Mouse (Mus musculus): ENCODE measurements around the gene Slc38a1.
"Not testable (repeated sequence)": the region's sequence is repeated elsewhere in the genome, so short reads cannot be mapped to it uniquely, and the experiment has no call there.

Gene Slc38a1

DNA sequence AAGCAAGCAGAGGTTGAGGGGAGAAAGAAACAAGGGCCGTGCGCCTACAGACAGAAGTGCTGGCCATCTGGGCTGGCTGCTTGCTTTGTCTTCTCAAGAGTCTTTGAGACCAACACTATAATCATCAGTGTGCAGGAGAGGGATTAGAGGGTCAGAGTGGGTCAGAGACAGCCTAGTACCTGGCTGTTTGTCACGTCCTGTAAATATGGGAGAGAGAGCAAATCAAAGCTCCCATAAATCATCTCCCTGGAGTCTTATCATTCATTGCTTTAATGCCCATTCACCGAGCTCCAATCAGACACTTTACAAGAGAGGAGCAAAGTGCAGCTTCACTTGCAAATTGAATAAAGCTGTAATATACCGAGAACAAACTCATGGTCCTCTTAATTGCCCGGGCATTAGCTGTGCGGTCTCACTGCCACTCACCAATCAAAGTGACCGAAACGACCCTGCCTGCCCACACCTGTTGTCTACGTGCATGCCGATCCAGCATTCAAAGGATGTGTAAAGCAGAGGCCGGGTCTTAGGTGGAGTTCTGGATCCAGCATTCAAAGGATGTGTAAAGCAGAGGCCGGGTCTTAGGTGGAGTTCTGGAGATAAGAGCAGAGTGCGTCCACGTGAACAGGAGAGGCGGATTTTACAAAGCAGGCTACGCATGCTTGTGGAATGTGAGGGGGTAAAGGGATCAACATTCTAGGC, 15.0 kb upstream of the Slc38a1 start:
- no peak for DNase-seq

DNA sequence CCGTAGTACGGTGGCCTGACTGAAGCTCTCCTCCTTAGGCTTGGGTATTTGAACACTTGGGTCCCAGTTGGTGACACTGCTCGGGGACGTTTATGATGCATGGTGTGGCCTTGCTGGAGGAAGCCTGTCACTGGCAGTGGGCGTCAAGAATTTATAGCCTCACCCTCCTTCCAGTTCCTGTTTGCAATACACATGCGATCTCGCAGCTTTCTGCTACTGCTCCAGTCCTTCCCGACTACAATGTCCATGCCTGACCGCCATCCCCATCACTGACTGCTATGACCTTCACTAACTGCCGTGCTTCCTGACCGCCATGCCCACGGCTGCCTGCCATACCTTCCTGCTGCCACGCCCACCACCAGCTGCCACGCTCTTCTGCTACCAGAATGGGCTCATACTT, 12.8 kb upstream of the Slc38a1 start:
- DNase-seq, result no peak

DNA sequence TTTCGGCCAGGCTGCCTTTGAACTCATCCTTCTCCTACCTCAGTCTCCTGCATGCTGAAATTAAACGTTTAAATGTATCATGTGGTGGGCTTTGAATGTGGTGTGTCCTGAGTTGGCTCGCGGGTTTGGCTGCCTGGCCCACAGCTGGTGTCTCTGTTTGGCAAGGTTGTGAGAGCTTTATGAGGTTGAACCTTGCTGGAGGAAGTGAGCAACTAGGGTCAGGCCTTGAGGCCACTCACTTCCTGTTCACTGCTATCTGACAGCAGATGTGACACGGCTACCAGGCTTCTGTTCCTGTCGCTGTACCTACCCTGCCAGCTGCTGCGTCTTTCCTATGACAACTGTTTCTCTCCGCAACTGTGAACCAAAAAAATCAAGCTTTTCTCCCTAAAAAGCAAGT, 12.0 kb upstream of the Slc38a1 start:
- DNase-seq, result no peak

DNA sequence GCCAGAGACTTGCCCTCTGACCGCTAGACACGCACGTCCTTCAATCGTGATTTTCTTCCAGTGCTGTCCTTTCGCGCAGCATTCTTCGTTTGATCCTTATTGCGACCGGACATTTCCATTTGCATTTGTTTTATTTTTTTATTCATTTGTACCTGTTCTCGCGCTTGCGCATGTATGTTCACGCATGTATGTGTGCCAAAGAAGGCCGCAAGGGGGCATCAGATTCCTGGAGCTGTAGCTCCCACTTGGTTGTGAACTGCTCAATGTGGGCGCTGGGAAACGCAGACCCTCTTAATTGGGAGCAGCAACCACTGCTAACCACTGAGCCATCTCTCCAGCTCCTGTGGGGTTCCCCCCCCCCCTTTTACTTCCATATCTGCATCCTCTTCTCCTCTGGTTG, 10.3 kb upstream of the Slc38a1 start:
- DNase-seq, result no peak

DNA sequence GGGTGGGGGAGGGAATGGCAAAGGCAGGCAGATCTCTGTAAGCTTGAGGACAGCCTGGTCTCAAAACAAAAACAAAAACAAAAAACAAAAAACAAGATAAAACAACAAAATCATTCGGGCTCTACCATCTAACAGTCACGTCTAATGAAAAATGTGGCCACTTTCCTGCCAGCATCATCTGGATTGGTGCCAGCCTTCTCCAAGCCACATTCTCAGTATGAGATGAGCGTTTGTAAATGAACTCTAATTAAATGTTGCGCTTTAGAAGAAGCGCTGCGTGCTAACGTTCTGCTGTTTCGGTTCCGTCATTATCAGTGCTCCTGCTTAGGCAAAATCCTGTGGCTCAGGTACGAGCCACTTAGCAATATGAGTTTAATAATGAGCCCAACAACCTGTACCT, 9.8 kb upstream of the Slc38a1 start:
- DNase-seq, result no peak

DNA sequence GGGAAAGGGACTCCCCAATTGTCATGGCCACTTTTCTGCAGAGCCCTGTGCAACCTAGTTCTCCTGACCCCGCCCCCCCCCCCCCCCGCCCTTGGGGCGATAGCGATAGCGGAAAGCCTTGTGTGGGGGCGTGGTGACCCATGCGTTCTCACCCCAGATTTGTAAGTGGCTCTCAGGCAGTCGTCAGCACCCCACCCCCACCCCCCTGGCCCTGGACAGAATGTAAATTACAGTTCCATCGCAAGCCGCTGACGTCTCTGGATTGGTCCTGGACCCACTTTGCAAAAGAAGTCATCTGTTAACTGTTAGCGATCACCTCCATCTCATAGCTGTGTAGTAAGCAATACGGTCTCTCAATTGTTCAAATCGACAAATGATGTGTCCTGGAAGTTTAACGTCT, 4.7 kb upstream of the Slc38a1 start:
- DNase-seq, result no peak

DNA sequence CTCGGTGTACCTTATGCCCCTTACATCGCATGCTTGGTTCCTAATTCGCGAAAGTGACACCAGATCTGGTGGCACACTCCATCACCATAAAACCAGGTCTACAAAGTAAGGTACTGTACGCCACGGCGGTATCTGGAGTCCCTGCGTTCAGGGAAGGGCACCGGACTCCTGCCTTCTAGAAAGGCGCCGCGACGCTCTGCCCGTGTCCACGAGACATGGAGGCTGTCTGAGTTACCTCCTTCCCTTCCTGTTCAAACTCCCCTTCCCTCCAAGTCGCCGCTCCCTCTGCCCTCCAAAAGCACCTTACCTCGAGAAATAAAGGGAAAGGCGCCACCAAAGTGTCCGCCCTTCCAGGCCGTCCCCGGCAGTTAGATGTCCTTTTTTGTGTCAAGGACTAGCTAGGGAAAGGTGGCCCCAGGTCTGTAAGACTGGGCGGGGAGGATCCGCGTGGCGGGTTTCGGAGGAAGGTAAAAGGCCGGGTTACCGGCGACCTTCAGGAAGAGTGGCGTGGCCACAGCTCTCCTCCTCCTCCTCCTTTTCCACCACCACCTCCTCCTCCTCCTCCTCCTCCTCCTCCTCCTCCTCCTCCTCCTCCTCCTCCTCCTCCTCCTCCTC, 785 bp downstream of the Slc38a1 start:
- peak in 1 of 2 experiments; percentile 49 for DNase-seq

DNA sequence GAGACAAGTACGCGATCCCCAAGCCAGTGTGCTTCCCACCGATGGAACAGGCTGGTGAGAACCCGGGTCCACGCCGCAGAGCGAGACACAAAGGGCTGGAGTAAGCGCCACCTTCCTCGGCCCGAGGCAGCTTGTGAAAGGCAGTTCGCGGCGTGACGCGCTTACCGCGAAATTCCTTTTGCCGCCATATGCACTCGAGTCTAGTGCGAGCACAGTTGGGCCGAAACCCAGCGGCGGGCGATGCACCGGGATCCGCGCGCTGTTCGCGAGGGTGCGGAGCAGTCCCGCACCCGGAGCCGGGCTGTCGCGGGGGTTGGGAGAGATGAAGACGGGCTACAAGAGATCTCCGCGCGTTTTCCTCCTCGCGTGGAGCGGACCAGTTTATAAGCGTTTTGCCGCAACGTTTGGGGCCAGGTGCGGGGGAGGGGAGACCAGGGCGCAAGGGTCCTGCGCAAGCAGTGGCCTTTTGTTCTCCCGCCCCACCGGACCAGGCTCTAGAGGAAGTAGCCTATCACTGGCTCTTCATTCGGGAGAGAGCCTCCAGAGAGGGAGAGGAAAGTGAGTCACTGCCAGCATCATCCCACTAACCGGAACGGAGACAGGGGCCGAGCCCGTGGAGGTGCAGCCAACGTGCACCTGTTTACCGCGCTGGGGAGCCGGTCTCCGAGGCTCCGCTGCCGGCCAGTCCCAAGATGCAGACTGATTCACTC, 1.4 kb downstream of the Slc38a1 start:
- peak; percentile 31 to 57 for DNase-seq

DNA sequence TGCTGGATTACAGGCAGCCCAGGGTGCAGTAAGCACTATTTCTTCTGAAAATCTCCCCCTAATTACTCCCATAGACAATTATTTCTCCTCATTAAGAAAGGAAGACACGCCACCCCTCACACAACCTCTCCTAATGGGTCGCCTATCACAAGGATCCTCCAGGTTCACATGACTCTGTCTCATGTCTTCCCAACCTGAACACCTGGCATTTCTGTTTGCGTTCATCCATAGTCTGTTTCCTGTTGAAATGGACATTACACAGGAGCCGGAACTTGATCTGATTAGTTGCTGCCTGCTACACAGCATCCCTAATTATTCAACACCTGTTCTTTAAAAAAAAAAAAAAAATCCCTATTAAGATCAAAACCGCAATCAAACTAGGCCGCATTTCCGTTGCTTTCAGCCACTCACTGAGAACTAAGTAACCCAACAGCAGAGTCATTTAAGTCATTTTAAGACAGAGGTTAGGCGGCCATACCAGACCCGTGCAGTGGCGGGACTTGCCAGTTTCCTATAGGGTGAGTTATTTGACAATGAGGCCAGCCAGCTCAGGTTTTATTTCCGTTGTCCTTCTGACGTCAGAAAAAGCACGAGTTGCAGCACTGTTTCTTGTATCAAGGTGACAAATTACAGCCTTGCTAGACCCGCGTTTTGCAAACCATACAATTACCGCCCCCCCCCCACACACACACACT, 2.3 kb downstream of the Slc38a1 start:
- DNase-seq, result no peak

DNA sequence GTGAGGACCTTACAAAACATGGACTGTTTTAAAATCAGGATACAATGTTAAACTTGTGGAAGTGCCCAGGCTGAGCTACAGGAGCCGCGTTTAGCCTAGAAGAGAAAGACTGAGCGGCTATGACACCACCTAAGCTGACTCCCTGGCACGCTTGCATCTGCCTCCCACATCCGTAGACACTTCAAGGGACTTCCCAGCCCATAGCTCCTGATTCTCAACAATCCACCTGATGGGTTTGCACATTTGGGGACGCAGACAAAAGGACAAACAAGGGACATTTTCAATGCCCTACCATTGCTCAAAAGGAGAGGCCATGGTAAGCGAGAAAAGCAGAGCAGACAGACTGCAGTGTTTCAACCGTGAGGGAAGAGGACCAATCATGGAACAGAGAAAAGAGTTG, 3.1 kb downstream of the Slc38a1 start:
- no peak for DNase-seq

DNA sequence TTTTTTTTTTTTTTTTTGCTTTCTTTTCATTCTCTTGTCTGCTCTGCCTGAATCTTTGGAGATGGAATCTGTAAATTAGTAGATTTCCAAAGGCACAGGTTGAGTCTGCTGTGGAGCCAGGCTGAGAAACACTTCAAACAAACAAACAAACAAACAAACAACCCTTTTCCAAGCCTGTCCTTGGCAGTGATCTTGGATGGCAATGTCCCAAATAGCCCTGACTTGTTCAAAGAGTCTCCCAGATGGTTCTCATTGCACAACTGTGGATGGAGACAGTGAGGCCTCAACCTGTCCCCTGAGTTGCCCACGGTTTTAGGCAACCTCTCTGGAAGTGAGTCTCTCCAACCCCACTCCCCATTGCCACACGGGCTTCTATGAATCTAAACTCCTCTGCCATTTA, 4.1 kb downstream of the Slc38a1 start:
- DNase-seq, result no peak

DNA sequence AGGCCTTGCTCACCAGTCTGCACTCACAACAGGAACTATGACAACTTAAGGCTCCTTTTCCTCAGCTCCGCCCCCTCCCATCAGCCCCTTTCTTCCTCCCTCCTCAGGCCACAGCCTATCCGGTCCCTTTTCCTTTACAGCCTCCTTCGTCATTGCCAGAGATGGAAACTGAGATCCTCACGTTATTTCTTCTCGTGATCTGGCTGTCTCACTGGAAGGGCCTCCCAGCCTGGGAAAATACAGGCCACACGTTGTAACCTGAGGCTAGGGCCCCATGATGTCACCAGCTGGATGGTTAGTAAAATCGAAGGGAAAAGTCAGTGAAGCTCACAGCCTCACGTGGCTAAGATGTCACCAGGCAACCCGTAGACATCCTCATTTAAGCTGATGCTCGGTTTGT, 4.5 kb downstream of the Slc38a1 start:
- no peak for DNase-seq

DNA sequence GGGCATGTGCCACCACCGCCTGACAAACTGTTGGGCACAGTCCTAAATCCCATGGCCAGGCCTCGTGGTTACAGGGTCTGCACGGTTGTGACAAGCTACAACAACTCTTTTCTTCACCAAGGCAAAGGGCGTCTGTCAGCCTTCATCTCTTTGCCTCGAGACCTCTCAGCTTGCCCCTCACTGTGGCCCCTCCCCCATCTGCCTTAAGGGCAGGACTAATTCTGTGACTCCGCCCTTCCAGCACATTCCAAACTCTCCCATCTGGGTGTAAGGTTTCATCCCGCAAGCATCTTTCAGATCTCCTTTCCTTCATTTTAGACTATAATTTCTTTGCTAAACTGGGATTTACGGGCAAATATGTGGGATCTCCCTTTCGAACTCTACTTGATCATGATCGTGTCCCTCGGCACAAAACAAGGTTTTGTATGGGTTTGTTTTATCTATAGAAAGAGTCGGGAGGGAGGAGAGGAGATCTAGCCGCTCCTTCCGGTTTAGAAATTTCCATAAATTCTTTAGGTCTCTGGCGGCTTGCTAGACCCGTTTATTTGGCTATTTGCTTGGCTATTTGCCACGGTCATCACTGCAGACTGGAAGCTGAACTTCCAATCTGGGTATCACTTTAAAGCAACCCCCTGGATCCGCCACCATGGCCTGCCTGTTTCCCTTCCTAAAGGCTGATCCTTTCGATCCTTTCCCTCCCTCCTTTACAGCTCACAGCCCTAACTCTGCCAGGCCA, 7.9 kb downstream of the Slc38a1 start:
- DNase-seq, result peak in 1 of 2 experiments; percentile 9

DNA sequence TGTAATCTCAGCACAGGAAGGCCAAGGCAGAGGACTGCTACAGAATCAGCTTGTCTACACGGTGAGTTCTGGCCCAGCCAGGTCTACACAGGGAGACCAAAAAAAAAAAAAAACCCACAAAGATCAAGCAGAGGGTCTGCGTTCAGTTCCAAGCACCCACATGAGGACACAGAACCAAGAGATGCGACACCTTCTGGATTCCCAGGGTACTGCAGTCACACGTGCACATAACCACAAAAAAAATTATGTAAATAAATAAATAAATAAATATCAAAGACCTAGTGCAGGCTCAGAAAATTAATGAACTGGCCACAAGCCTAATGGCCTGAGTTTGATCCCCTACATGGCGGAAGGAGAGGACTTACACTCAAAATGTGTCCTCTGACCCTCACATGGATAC, 10.5 kb downstream of the Slc38a1 start:
- peak in 1 of 2 experiments; percentile 6 for DNase-seq

DNA sequence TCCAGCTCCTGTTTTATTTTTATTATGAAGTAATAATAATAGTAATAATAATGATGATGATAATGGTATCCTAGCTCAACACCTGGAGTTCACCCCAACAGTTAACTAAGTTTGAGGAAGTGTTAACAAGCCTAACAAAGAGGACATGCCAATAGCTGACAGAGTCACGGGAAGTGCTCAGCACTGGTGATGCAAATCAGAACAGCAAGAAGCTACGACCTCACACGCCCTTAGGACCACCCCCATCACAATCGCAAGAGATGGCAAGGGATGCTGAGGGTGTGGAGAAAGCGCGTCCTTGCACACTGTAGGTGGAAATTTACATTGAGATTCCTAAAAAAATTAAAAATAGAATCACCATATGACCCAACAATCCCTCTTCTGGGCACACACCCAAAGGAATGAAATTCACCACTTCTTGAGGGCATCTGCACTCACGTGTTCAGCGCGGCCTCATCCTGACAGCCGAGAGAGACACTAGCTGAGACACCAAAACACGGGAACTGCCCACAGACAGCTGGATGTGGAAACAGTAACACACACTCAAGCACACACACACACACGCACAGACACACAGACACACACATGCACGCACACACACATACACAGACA, 11.5 kb downstream of the Slc38a1 start:
- no peak for DNase-seq

DNA sequence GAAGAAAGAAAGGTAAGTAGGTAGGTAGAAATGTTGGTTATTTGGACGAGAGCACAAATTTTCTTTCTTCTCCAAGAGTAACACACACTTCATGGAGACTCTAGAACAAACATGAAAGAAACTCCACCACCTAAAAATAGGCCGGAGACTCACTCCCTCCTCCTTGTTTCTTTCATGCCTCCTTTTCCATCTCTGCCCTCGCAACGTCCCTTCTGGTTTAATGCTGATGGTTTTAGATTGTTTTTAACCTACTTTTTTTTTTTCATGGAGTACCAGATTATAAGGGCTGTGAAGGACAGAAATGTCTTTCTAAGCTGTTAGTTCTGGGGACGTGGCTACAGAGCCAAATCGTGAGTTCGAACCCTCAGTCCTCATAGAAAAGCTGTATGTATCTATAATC, 14.5 kb downstream of the Slc38a1 start:
- no peak for DNase-seq

DNA sequence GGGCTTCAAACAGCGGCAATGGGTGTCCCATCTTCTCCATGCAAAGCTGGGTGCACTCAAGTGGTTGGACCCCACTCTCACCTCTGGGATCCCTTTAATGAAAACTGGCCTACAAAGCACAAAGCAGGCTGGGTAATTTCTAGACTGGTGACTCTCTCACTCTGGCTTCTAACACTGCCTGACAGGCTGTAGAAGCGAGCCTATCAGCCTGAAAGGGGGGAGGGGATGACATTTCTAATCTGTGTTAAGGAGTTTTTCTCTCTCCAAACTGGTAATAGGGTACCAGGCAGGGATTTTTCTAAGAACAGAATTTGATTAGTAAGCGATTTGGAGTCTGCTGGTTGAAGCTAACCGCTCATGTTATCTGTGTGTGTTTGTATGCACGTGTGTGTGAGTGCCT, 15.8 kb downstream of the Slc38a1 start:
- DNase-seq, result no peak

DNA sequence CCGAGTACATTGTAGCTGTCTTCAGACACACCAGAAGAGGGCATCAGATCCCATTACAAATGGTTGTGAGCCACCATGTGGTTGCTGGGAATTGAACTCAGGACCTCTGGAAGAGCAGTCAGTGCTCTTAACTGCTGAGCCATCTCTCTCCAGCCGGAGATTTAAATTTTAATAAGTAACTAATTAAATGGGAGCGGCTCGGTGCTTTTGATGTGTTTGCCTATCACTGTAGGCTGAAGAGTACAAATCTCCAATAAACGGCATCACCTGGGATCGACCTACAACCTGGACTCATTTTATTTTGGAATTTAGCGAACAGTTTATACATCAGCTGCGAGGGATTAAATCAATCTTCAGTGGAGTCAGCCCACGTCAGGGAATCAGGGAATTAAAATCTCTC, 17.7 kb downstream of the Slc38a1 start:
- not testable (repeated sequence) for DNase-seq

DNA sequence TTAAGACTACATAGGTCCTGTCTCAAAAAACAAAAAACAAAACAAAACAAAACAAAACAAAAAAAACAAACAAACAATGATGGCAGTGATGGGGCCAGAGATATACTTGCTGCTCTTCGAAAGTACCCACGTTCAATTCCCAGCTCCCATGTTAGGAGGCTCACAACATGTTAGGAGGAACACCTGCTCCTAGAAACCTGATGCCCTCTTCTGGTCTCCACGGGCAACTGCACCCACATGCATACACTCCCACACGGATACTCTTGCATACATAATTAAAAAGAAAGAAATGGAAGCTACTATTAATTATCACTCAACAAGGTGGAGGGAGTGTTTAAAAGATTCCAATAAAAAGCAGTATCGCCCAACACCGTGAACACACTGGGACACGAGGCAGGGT, 20.3 kb downstream of the Slc38a1 start:
- no peak for DNase-seq

DNA sequence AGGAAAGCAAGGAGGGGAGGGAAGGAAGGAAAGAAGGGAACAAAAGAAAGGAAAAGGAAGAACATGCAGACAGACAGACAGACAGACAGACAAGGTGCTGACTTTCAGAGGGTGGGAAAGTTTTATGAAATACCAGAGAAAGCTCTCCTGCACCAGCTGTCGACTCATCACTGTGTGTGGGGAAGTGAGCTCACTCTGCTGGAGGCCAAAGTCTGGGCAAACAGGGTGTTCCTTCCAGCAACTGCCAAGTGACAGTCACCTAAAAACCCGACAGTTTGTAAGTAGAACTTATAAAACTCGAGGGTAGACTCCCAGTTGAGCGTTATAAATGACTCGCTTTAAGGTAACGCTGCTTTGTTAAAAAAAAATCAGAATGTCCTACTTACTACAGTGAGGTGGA, 21.0 kb downstream of the Slc38a1 start:
- no peak for DNase-seq

DNA sequence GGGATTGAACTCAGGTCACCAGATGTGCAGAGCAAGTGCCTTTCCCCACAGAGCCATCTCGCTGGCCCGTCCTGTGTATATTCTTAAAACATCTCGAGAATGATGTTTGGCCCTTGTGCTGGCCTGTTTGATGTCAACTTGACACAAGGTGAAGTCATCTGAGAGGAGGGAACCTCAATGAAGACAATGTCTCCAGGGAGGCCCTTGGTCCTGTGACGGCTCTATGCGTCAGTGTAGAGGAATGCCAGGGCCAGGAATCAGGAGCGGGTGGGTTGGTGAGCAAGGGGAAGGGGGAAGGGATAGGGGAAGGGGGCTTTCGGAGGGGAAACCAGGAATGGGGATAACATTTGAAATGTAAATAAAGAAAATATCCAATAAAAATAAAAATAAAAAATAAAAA, 25.2 kb downstream of the Slc38a1 start:
- no peak for DNase-seq

DNA sequence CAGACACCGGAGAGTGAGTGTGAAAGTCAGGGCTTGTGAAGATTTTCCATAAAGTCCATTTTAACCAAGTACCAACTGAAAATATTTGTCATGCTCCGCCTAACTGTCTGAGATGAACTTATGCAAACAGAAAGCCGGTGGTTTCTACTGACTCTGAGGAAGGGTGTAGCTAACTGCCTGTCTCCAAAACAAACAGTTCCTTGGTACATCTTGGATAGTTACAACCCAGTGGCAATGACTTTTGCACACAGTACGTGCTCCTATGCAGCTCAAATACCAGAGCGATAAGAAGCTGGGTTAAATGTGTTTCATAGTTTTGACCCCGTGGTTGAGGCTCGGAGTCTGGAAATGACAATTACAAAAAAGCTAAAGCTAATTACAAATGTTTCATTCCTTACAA, 34.0 kb downstream of the Slc38a1 start:
- no peak for DNase-seq

DNA sequence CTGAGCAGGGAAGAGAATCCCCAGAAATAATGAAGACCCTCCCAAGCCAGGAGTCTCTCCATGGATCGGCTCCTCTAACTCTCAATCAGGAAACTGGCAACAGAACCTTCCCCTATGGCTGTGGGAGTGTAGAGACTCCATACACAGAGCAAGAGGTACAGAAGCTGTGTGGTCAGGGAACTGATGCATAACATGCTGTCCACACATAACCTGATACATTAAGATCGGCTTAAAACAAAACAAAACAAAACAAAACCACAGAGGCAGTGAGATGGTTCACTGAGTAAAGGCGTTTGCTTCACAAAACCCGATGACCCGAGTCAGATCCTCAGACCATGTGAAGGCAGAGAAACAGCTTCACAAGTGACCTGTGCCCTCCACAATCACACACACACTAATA, 35.3 kb downstream of the Slc38a1 start:
- DNase-seq, result no peak
